Mouse (Mus musculus) stomach, postnatal 0 days (tissue): ENCODE data around the gene Rptor.

ENCODE experiments used
- CTCF ChIP-seq: IDR thresholded peaks from 2 replicates; pipeline ENCODE4 v1.5.1; 2016; ENCODE audit warnings: antibody characterized with exemption, low read depth, mild to moderate bottlenecking, moderate library complexity
- EP300 ChIP-seq: optimal IDR thresholded peaks from 2 replicates; pipeline ENCODE3; 2016; ENCODE audit warnings: antibody characterized with exemption

DNA sequence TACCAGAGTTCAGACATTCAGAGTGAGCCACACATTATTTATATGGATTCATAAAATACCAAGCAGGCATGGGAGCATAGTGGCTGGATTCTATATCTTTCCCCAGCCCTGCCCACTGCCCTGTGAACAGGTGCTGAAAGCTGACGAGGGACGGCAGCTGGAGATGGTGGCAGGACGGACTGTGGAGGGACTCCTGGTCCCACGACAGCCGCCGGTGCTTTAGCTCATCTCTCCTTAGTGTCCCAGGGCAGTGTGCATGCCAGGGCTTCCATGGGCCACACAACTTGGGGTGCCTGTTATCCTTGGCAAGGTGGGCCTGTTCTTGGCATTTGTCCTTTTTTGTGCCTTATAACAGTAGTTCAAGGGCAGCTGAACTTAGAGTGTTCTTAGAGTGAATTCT, 22.8 kb downstream of the Rptor start:
- TF ChIP-seq CTCF = no peak
- TF ChIP-seq EP300 = no peak
